Mouse (Mus musculus): Measurements from ENCODE around the gene Stk32b. TPM values are rescaled to one million over a fixed set of nuclear protein-coding genes. Genes with fewer than 3 reads are reported as not detected.

The Stk32b gene
- polyA plus RNA-seq, 1 experiment from 2014 or later = 16.7 TPM

GRCm38 (mm10) chr5:37472025-37472608 lies 244.9 kb downstream of the Stk32b start:
- 39% methylated on average over 3 of the region's 3 CpGs for WGBS
- ATAC-seq (replicated peaks) = peak; percentile 66; the same call in 1 of the 2 replicates
- H3K36me3 ChIP-seq = no peaks in the 10 kb centered on the region
- no peak overlapping the region for H3K4me3 ChIP-seq
- H3K4me1 ChIP-seq = peaks cover 7% of the 10 kb centered on the region; the same call in 1 of the 2 replicates
- H3K4me2 ChIP-seq (replicated peaks) = no peak overlapping the region
- H3K27ac ChIP-seq (replicated peaks) = no peak overlapping the region
- H3K9me3 ChIP-seq = no peaks in the 10 kb centered on the region
- no peak overlapping the region for H3K9ac ChIP-seq (replicated peaks)
- no peaks in the 10 kb centered on the region for H3K27me3 ChIP-seq

- Histone ChIP-seq H3K36me3 (no peaks in the 10 kb centered on the region), H3K4me3 (no peak overlapping the region), H3K9ac (replicated peaks) (no peak overlapping the region), H3K9me3 (no peaks in the 10 kb centered on the region), H3K27me3 (no peaks in the 10 kb centered on the region), H3K4me2 (replicated peaks) (no peak overlapping the region), H3K4me1 (peaks cover 7% of the 10 kb centered on the region; the same call in 1 of the 2 replicates), H3K27ac (replicated peaks) (no peak overlapping the region)
- WGBS = 51% methylated on average over 4 of the region's 4 CpGs
- ATAC-seq (replicated peaks) = peak; percentile 58; the same call in 1 of the 2 replicates
Measured at GRCm38 (mm10) chr5:37471584-37471983, 245.4 kb downstream of the Stk32b start.

DNA sequence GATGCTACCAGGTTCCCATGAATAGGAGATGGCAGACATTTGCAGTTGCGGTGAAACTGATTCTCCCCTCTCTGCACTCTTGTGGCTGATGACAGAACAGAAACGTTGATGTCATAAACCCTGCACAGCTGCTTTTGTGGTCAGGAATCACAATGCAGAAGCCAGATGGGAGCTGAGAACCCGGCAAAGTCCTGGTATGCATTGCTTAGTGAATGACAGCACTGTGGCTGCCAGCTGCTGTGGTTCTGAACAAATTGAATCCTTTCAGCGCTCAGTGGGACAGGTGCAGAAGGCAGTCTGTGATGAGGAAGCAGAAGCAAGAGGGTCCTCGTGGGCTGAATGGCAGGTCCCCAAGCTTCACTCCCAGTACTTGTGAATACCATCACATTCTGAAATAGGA lies 247.9 kb downstream of the Stk32b start:
- Histone ChIP-seq H3K4me3 (no peak overlapping the region), H3K9ac (replicated peaks) (no peak overlapping the region), H3K27ac (replicated peaks) (no peak overlapping the region), H3K9me3 (no peaks in the 10 kb centered on the region), H3K4me1 (peaks cover 7% of the 10 kb centered on the region; the same call in 1 of the 2 replicates), H3K27me3 (no peaks in the 10 kb centered on the region), H3K4me2 (replicated peaks) (no peak overlapping the region), H3K36me3 (no peaks in the 10 kb centered on the region)
- whole genome bisulfite sequencing = 68% methylated on average over 5 of the region's 5 CpGs
- no peak for ATAC-seq (replicated peaks)

DNA sequence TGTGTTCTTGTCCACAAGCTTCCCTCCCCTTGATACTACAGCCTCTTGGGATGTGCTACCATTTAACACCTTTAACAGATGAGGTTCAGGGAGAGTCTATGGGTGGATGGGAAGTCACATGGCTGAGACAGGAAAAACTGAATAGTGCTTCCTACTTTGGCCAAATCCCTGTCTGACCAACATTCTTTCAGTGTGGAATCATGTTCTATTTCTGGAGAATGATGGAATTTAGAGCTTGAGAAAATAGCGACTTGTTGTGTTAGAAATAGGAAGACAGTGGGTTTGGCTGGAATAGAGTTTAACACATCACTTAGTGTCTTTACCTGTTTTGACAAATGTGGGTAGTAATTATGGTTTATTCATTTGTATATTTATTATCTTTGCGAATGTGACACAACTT lies 249.3 kb downstream of the Stk32b start:
- Histone ChIP-seq H3K9me3 (no peaks in the 10 kb centered on the region), H3K4me3 (no peak overlapping the region), H3K27me3 (no peaks in the 10 kb centered on the region), H3K9ac (replicated peaks) (no peak overlapping the region), H3K27ac (replicated peaks) (no peak overlapping the region), H3K36me3 (no peaks in the 10 kb centered on the region), H3K4me2 (replicated peaks) (no peak overlapping the region), H3K4me1 (peaks cover 7% of the 10 kb centered on the region; the same call in 1 of the 2 replicates)
- ATAC-seq (replicated peaks) = no peak
- 92% methylated on average over 2 of the region's 2 CpGs for WGBS

DNA sequence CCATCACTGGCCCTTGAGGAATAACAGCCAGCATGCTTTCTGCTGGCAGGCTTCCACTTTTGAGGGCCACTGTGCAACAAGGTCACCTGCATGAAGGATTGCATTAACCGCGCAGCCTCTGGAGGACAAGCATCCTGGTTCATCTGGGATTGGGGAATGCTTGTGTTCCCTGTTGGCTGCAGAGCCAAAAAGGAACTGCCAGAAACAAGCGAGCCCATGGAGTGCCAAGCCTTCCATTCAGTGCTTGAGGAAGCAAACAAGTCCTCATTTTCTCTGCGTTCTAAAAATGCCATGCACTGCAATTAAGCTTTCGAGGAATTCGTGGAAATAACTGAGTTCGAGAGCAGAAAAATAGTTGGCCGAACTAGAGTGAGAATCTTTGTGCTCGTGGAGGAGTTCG lies 251.5 kb downstream of the Stk32b start:
- WGBS = 67% methylated on average over 10 of the region's 10 CpGs
- H3K27ac ChIP-seq (replicated peaks) = no peak overlapping the region
- no peak overlapping the region for H3K9ac ChIP-seq (replicated peaks)
- H3K4me2 ChIP-seq (replicated peaks) = no peak overlapping the region
- no peaks in the 10 kb centered on the region for H3K4me1 ChIP-seq
- no peak for ATAC-seq (replicated peaks)
- no peaks in the 10 kb centered on the region for H3K27me3 ChIP-seq
- no peak overlapping the region for H3K4me3 ChIP-seq
- no peaks in the 10 kb centered on the region for H3K36me3 ChIP-seq
- no peaks in the 10 kb centered on the region for H3K9me3 ChIP-seq

DNA sequence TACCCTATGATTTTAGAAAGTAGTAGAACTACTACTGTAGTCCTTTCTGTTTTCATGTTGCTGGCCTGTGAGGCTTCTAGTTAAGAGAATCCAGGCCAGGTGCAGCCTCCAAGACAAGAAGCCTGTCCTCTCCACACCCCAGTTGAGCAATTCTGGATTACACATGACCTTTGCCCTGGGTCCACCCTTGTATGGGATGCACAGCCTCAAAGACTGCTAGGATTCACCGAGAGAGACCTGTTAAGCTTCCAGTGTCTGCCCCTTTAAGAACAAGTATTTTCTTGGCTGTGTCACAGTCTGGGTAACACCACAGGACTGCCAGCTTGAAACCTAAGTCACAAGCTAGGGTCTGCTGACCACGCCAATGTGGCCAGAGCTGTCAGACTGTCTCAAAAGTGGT lies 258.7 kb downstream of the Stk32b start:
- WGBS = 75% methylated on average over 2 of the region's 2 CpGs
- Histone ChIP-seq H3K36me3 (0 out of 2 replicates have a peak, but pooled peaks cover 4% of the 10 kb centered on the region), H3K4me3 (no peak overlapping the region), H3K4me2 (replicated peaks) (no peak overlapping the region), H3K27me3 (no peaks in the 10 kb centered on the region), H3K27ac (replicated peaks) (no peak overlapping the region), H3K4me1 (no peaks in the 10 kb centered on the region), H3K9ac (replicated peaks) (no peak overlapping the region), H3K9me3 (no peaks in the 10 kb centered on the region)
- ATAC-seq (replicated peaks) = no peak

DNA sequence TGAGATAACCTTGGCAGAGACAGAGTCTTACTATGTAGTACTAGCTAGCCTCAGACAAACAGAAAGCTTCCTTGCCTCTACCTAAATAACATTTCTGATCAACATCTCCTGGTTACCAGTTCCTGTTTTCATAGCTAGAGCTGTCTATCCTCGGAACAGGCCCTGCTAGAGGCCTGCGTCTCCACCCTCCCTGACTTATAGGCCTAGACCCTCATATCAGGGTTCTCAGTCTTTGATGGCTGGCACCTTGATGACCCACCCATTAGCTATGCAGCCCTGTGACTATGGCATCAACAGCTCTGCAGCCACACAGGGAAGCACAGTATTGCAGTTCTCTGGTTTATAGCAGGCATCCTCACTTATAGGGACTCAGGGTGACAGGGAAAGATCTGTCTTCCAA lies 259.1 kb downstream of the Stk32b start:
- 95% methylated on average over 2 of the region's 2 CpGs for WGBS
- Histone ChIP-seq H3K36me3 (0 out of 2 replicates have a peak, but pooled peaks cover 4% of the 10 kb centered on the region), H3K9me3 (no peaks in the 10 kb centered on the region), H3K9ac (replicated peaks) (no peak overlapping the region), H3K27me3 (no peaks in the 10 kb centered on the region), H3K4me1 (no peaks in the 10 kb centered on the region), H3K27ac (replicated peaks) (no peak overlapping the region), H3K4me2 (replicated peaks) (no peak overlapping the region), H3K4me3 (no peak overlapping the region)
- ATAC-seq (replicated peaks) = no peak

- H3K36me3 ChIP-seq = 0 out of 2 replicates have a peak, but pooled peaks cover 4% of the 10 kb centered on the region
- no peaks in the 10 kb centered on the region for H3K27me3 ChIP-seq
- H3K4me1 ChIP-seq = no peaks in the 10 kb centered on the region
- no peak for ATAC-seq (replicated peaks)
- H3K4me3 ChIP-seq = no peak overlapping the region
- H3K27ac ChIP-seq (replicated peaks) = no peak overlapping the region
- no peak overlapping the region for H3K9ac ChIP-seq (replicated peaks)
- WGBS = 86% methylated on average over 5 of the region's 5 CpGs
- H3K4me2 ChIP-seq (replicated peaks) = no peak overlapping the region
- no peaks in the 10 kb centered on the region for H3K9me3 ChIP-seq
Measured at GRCm38 (mm10) chr5:37457191-37457590, 259.8 kb downstream of the Stk32b start.

GRCm38 (mm10) chr5:37456590-37456989 lies 260.4 kb downstream of the Stk32b start:
- Histone ChIP-seq H3K4me2 (replicated peaks) (no peak overlapping the region), H3K9ac (replicated peaks) (no peak overlapping the region), H3K27ac (replicated peaks) (no peak overlapping the region), H3K4me3 (no peak overlapping the region), H3K27me3 (no peaks in the 10 kb centered on the region), H3K4me1 (no peaks in the 10 kb centered on the region), H3K9me3 (no peaks in the 10 kb centered on the region), H3K36me3 (0 out of 2 replicates have a peak, but pooled peaks cover 4% of the 10 kb centered on the region)
- ATAC-seq (replicated peaks) = no peak
- 68% methylated on average over 2 of the region's 2 CpGs for WGBS

DNA sequence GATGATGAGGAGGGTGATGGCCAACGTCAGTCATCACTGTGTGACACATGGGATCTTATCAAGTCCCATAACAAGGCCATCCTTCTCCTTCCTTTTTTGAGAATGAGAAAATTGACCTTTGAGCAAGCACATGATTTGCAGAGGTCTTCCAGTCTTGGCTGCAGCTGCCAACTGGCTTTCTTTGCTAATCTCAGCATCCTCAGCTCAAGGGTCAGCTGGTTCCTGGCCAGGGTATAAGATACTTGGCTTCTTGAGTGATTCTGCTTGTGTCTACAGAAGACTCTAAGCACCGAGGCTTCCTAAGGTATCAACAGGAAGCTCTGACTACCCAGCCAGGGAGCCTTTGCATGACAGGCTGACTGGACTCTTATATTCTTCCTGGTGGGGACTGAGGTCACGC lies 269.4 kb downstream of the Stk32b start:
- no peak overlapping the region for H3K27ac ChIP-seq (replicated peaks)
- no peaks in the 10 kb centered on the region for H3K4me1 ChIP-seq
- no peak for ATAC-seq (replicated peaks)
- no peak overlapping the region for H3K4me3 ChIP-seq
- WGBS = 92% methylated on average over 3 of the region's 3 CpGs
- H3K27me3 ChIP-seq = no peaks in the 10 kb centered on the region
- H3K9ac ChIP-seq (replicated peaks) = no peak overlapping the region
- H3K9me3 ChIP-seq = no peaks in the 10 kb centered on the region
- H3K36me3 ChIP-seq = no peaks in the 10 kb centered on the region
- H3K4me2 ChIP-seq (replicated peaks) = no peak overlapping the region

DNA sequence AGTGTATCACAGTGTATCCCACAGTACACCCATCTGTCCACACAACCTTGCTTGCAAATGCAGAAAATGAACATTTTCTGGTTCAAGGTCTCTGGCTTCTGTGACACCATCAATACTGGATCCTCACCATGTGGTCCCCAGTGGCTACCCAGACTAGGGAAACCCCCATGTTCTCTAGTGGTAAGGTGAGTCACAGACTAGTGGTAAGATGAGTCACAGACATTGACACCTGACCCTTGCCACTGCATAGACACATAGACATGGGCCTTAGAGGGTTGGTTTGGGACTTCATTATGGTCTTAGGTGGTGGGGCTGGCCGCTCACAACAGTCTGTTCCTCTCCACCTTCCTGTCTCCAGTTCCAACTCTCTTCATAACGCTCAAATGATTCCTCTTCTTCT lies 274.2 kb downstream of the Stk32b start:
- H3K9ac ChIP-seq (replicated peaks) = no peak overlapping the region
- WGBS = 75% methylated on average over 2 of the region's 2 CpGs

GRCm38 (mm10) chr5:37435417-37435816 lies 281.6 kb downstream of the Stk32b start:
- Histone ChIP-seq H3K9me3 (no peaks in the 10 kb centered on the region), H3K9ac (replicated peaks) (no peak overlapping the region), H3K4me3 (no peak overlapping the region), H3K4me1 (no peaks in the 10 kb centered on the region), H3K27ac (replicated peaks) (no peak overlapping the region), H3K27me3 (no peaks in the 10 kb centered on the region), H3K36me3 (no peaks in the 10 kb centered on the region), H3K4me2 (replicated peaks) (no peak overlapping the region)
- WGBS = 76% methylated on average over 3 of the region's 3 CpGs
- no peak for ATAC-seq (replicated peaks)

More for the DNA sequence above, 274.2 kb downstream of the Stk32b start:
- Histone ChIP-seq H3K4me1 (no peaks in the 10 kb centered on the region), H3K36me3 (no peaks in the 10 kb centered on the region), H3K9me3 (no peaks in the 10 kb centered on the region), H3K27ac (replicated peaks) (no peak overlapping the region), H3K27me3 (no peaks in the 10 kb centered on the region), H3K4me2 (replicated peaks) (no peak overlapping the region), H3K4me3 (no peak overlapping the region)
- ATAC-seq (replicated peaks) = no peak

DNA sequence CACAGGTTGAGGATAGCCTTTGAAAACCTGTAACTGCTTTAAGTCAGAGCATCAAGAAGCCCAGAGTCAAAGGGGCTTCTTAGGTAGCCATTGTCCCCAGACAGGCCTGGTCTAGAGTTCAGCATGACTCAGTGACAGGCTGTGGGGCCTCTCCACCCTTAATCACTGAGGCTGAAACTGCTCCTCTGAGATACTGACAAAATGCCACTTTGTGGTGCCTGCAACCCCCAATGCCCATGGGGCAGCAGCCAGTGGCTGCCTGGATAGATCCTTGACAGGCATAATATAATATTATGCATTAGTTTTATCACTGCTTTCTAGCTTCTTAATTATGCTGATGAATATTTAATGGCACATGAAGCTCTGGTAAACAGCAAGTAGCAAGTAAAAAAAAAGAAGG lies 289.8 kb downstream of the Stk32b start:
- H3K36me3 ChIP-seq = no peaks in the 10 kb centered on the region
- H3K9ac ChIP-seq (replicated peaks) = no peak overlapping the region
- H3K4me3 ChIP-seq = no peak overlapping the region
- H3K4me2 ChIP-seq (replicated peaks) = no peak overlapping the region
- no peak overlapping the region for H3K27ac ChIP-seq (replicated peaks)
- no peaks in the 10 kb centered on the region for H3K27me3 ChIP-seq
- H3K4me1 ChIP-seq = no peaks in the 10 kb centered on the region
- no peaks in the 10 kb centered on the region for H3K9me3 ChIP-seq
- no peak for ATAC-seq (replicated peaks)
